In genomic region chr10:40349631-40350177, GRCm38 (mm10) we compare ENCODE assay signal across 8 mouse cellular contexts. TPM values are rescaled to one million over a fixed set of nuclear protein-coding genes. Genes with fewer than 3 reads are reported as not detected.
DNase-seq lines count a peak whose midpoint lies in the region; ATAC-seq and TF ChIP-seq lines count a peak whose summit lies in the region.

No protein-coding gene starts in this region.

- under 1% methylated on average over 62 of the region's 62 CpGs for WGBS in intestine, embryonic 15.5 days
- under 1% methylated on average over 61 of the region's 62 CpGs for WGBS in liver, adult 2 months

- peak overlapping the region; percentile 75 for H3K4me2 ChIP-seq in intestine, embryonic 15.5 days (replicated peaks)

- peak overlapping the region; percentile 87 for H3K9ac ChIP-seq in intestine, embryonic 15.5 days
- H3K9ac ChIP-seq in liver, adult 2 months (ENCODE audit: low read depth, low read length), result peak overlapping the region; percentile 94

- ATAC-seq in megakaryocyte, adult 5-6 weeks (ENCODE audit: poor library complexity, severe bottlenecking), result no peak
- ATAC-seq in intestine, embryonic 15.5 days, result peak; percentile 32
- ATAC-seq in monocyte, adult 5-6 weeks (replicated peaks; ENCODE audit: insufficient number of reproducible peaks, low FRiP score, low TSS enrichment, poor library complexity, severe bottlenecking), result peak; percentile 3; the same call in 1 of the 2 replicates

- H3K4me3 ChIP-seq in megakaryocyte, embryonic 14.5 days (replicated peaks), result peak overlapping the region; percentile 99
- peak overlapping the region; percentile 87 for H3K4me3 ChIP-seq in intestine, embryonic 15.5 days (replicated peaks)
- peak overlapping the region; percentile 98 for H3K4me3 ChIP-seq in liver, adult 2 months (ENCODE audit: insufficient read depth, low read depth, low read length)

- no peak for TF ChIP-seq POLR2A in liver, adult 2 months (IDR thresholded peaks at IDR 0.05; ENCODE audit: extremely low read depth, insufficient read depth, low read length)

- H3K79me2 ChIP-seq in liver, adult 2 months (ENCODE audit: control insufficient read depth, insufficient read depth, low read length), result peaks cover 8% of the 10 kb centered on the region; the same call in 1 of the 2 replicates

- H3K27me3 ChIP-seq in megakaryocyte, embryonic 14.5 days (replicated peaks), result no peaks in the 10 kb centered on the region
- H3K27me3 ChIP-seq in intestine, embryonic 15.5 days (replicated peaks), result no peaks in the 10 kb centered on the region
- H3K27me3 ChIP-seq in liver, adult 2 months (ENCODE audit: control insufficient read depth, insufficient read depth, low read length), result no peaks in the 10 kb centered on the region

- peaks cover 61% of the 10 kb centered on the region for H3K4me1 ChIP-seq in megakaryocyte, embryonic 14.5 days
- H3K4me1 ChIP-seq in intestine, embryonic 15.5 days (replicated peaks), result 0 out of 2 replicates have a peak, but pooled peaks cover 13% of the 10 kb centered on the region
- no peaks in the 10 kb centered on the region; the same call in 1 of the 2 replicates for H3K4me1 ChIP-seq in liver, adult 2 months (ENCODE audit: control insufficient read depth, insufficient read depth, low read length)

- peaks cover 10% of the 10 kb centered on the region for H3K36me3 ChIP-seq in megakaryocyte, embryonic 14.5 days (replicated peaks; ENCODE audit: low read length)
- no peaks in the 10 kb centered on the region for H3K36me3 ChIP-seq in intestine, embryonic 15.5 days
- H3K36me3 ChIP-seq in liver, adult 2 months (ENCODE audit: control insufficient read depth, insufficient read depth, low read length), result no peaks in the 10 kb centered on the region

- intact Hi-C loops in gastrocnemius, postnatal 36 days (cut with DNase I), result loop anchor here (2.0 to 5.0 kb wide), 2 partner anchors 47 to 87 kb away; partner anchors contain the start of gene Amd1

- TF ChIP-seq CTCF in liver, adult 2 months (IDR thresholded peaks at IDR 0.05; ENCODE audit: low read depth, low read length), result no peak; the same call in 1 of the 2 replicates

- peak overlapping the region; percentile 95 for H3K27ac ChIP-seq in intestine, embryonic 15.5 days
- H3K27ac ChIP-seq in liver, adult 2 months (replicated peaks; ENCODE audit: insufficient read depth, low read depth, low read length), result peak overlapping the region; percentile 45

- H3K9me3 ChIP-seq in megakaryocyte, embryonic 14.5 days, result no peaks in the 10 kb centered on the region
- no peaks in the 10 kb centered on the region for H3K9me3 ChIP-seq in intestine, embryonic 15.5 days

- peak; percentile 26 to 58 for DNase-seq in cerebellum, postnatal 4 days (ENCODE audit: low spot score in 2 of 2)
- DNase-seq in gastrocnemius, postnatal 36 days, result peak; percentile 55 to 64
- DNase-seq in liver, adult 2 months (ENCODE audit: extremely low read depth, low read depth, low spot score), result no peak
- peak; percentile 75 for DNase-seq in testis, postnatal 10 days (ENCODE audit: low spot score)

RNA-seq across cellular contexts. Expression of gene Cdk19, which starts 10.3 kb away (rescaled TPM):
- 4.8 and 7.2 TPM in 2 replicates for polyA plus RNA-seq in megakaryocyte, embryonic 14.5 days (2012; ENCODE audit: insufficient read depth, low replicate concordance)
- 58.0 and 68.0 TPM in 2 replicates for total RNA-seq in megakaryocyte, adult 5-6 weeks (2015)
- 55.6 and 60.3 TPM in 2 replicates for total RNA-seq in megakaryocyte, adult 5-6 weeks (2017)
- 10 to 100 TPM in 1 of 2 experiments, 1 to 10 TPM in 1; 6.9 to 16.6 TPM for total RNA-seq in gastrocnemius, postnatal 36 days (2021)
- polyA plus RNA-seq in intestine, embryonic 15.5 days (2015; fragmentation: Nextera tagmentation; extraction: Ambion mirVana), result 5.9 and 6.3 TPM in 2 replicates
- 3.6 and 4.3 TPM in 2 replicates for total RNA-seq in liver, adult 2 months (2014; rRNA removed)
- polyA plus RNA-seq in liver, adult 2 months (2012; rRNA removed), result 1.2 and 1.4 TPM in 2 replicates
- 33.4 to 38.2 TPM (median 36.1 TPM) in 3 replicates for total RNA-seq in monocyte, adult 5-6 weeks (2017)

RNA-seq across cellular contexts. Expression of gene Amd1, which starts 47.7 kb away (rescaled TPM):
- polyA plus RNA-seq in megakaryocyte, embryonic 14.5 days (2012; ENCODE audit: insufficient read depth, low replicate concordance), result 0.79 and 10.4 TPM in 2 replicates
- 62.7 and 67.7 TPM in 2 replicates for total RNA-seq in megakaryocyte, adult 5-6 weeks (2015)
- 76.9 and 77.4 TPM in 2 replicates for total RNA-seq in megakaryocyte, adult 5-6 weeks (2017)
- 100 to 1,000 TPM in 1 of 2 experiments, 10 to 100 TPM in 1; 83.0 to 476 TPM for total RNA-seq in gastrocnemius, postnatal 36 days (2021)
- polyA plus RNA-seq in intestine, embryonic 15.5 days (2015; fragmentation: Nextera tagmentation; extraction: Ambion mirVana), result 55.7 and 60.4 TPM in 2 replicates
- total RNA-seq in liver, adult 2 months (2014; rRNA removed), result 24.4 and 27.1 TPM in 2 replicates
- polyA plus RNA-seq in liver, adult 2 months (2012; rRNA removed), result 6.2 and 6.9 TPM in 2 replicates
- total RNA-seq in monocyte, adult 5-6 weeks (2017), result 78.0 to 100 TPM (median 91.1 TPM) in 3 replicates
